Mouse (Mus musculus) ovary, adult 18-20 months (tissue): Measurements from ENCODE around the gene Wdr83os.
A peak's percentile ranks its signal among the peaks of the same experiment; 100 is the strongest.

Source experiments
- DNase-seq: peaks from one replicate; pipeline ENCODE4 v3.0.0; 2022; ENCODE audit warnings: low spot score, mixed read lengths

The Wdr83os gene

GRCm38 (mm10) chr8:85080532-85081215 lies at the start of gene Wdr83os:
TSS of gene Wdr83os (plus strand) at chr8:85080740.
- no peak for DNase-seq

GRCm38 (mm10) chr8:85032622-85033311 lies 47.8 kb upstream of the Wdr83os start:
- no peak for DNase-seq

GRCm38 (mm10) chr8:85033867-85034266 lies 46.7 kb upstream of the Wdr83os start:
- DNase-seq, result no peak

GRCm38 (mm10) chr8:85034764-85035163 lies 45.8 kb upstream of the Wdr83os start:
- peak; percentile 66 for DNase-seq

GRCm38 (mm10) chr8:85035165-85035727 lies 45.3 kb upstream of the Wdr83os start:
- DNase-seq, result no peak

- DNase-seq, result no peak
These were observed 44.7 kb upstream of the Wdr83os start for GRCm38 (mm10) chr8:85035728-85036310.

GRCm38 (mm10) chr8:85036381-85036717 lies 44.2 kb upstream of the Wdr83os start:
- DNase-seq, result no peak

GRCm38 (mm10) chr8:85036718-85037365 lies 43.7 kb upstream of the Wdr83os start, which contains the start of gene Tnpo2:
TSS of gene Tnpo2 (plus strand) at chr8:85036915.
- peak; percentile 92 for DNase-seq

GRCm38 (mm10) chr8:85037366-85037680 lies 43.2 kb upstream of the Wdr83os start:
- DNase-seq, result no peak

- no peak for DNase-seq
These were observed 42.6 kb upstream of the Wdr83os start for GRCm38 (mm10) chr8:85037681-85038531.

- no peak for DNase-seq
These were observed 36.9 kb upstream of the Wdr83os start for GRCm38 (mm10) chr8:85043619-85044018.

GRCm38 (mm10) chr8:85057367-85057766 lies 23.2 kb upstream of the Wdr83os start:
- DNase-seq, result no peak

GRCm38 (mm10) chr8:85059879-85060616 lies 20.5 kb upstream of the Wdr83os start, which contains the start of gene Fbxw9:
TSS of gene Fbxw9 (plus strand) at chr8:85060055.
- peak; percentile 75 for DNase-seq

GRCm38 (mm10) chr8:85062603-85063002 lies 17.9 kb upstream of the Wdr83os start:
- DNase-seq, result no peak

GRCm38 (mm10) chr8:85065213-85065612 lies 15.3 kb upstream of the Wdr83os start:
- no peak for DNase-seq

GRCm38 (mm10) chr8:85067155-85067554 lies 13.4 kb upstream of the Wdr83os start:
- no peak for DNase-seq

- no peak for DNase-seq
These were observed 12.6 kb upstream of the Wdr83os start, which contains the start of gene Gm5741 for GRCm38 (mm10) chr8:85067982-85068381. TSS of gene Gm5741 (minus strand) at chr8:85067982.

- DNase-seq, result no peak
These were observed 9.5 kb upstream of the Wdr83os start for GRCm38 (mm10) chr8:85071041-85071440.

GRCm38 (mm10) chr8:85071514-85072281 lies 8.8 kb upstream of the Wdr83os start, which contains the start of gene Dhps:
TSS of gene Dhps (plus strand) at chr8:85071757.
- peak; percentile 84 for DNase-seq
